Mouse (Mus musculus): Measurements from ENCODE around the gene Mad2l2. TPM values are rescaled to one million over a fixed set of nuclear protein-coding genes. Genes with fewer than 3 reads are reported as not detected.
"Not testable (repeated sequence)": the region's sequence is repeated elsewhere in the genome, so short reads cannot be mapped to it uniquely, and the experiment has no call there.

Mad2l2 gene
- polyA plus RNA-seq, 1 experiment from 2014 or later = 71.7 TPM

DNA sequence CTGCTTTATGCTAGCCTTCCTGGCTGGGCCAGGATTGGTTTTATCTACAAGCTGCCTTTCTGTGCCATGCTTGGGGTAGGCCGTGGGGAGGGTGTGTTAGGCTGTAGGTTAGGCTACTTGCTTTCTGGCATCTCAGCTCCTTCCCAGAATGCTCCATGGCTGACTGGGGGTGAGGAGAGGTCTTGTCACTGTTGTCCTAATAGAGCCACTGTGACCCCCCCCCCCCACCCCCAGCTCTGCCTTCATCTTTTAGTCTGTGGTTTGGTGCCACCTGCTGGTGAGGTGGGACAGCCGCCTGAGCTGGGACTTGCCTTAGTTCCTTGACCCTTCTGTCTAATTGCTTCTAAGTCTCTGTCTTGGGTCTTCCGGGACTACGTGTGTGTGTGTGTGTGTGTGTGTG, 36.8 kb downstream of the Mad2l2 start:
- Histone ChIP-seq H3K9ac (ENCODE audit: low read length) (no peak overlapping the region), H3K4me1 (ENCODE audit: control insufficient read depth, insufficient read depth, low read length) (peaks cover 13% of the 10 kb centered on the region)
- WGBS = 7% methylated on average over 4 of the region's 4 CpGs

DNA sequence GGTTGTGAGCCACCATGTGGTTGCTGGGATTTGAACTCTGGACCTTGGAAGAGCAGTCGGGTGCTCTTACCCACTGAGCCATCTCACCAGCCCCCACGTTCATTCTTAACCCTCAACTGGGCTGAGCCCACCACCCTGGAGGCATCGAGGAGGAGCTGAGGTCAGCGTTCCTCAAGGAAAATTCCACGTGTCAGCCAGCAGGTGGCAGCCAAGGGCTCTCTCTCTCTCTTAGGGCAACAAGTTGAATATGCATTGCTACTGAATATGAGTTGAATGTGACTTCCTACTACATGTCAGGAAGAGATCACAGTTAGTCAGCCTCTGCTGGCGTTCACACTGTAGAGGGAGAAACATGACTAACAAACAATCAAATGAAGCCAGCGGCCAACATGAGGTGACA, 38.1 kb downstream of the Mad2l2 start:
- no peak for ATAC-seq (ENCODE audit: insufficient read depth, low FRiP score, low TSS enrichment)
- 31% methylated on average over 7 of the region's 7 CpGs for WGBS
- no peak overlapping the region for H3K9ac ChIP-seq (ENCODE audit: low read length)

More for the DNA sequence above, 36.8 kb downstream of the Mad2l2 start:
- no peaks in the 10 kb centered on the region for H3K9me3 ChIP-seq (ENCODE audit: control insufficient read depth, low read length)
- DNase-seq (ENCODE audit: low spot score) (peak; percentile 67), ATAC-seq (ENCODE audit: insufficient read depth, low FRiP score, low TSS enrichment) (no peak)
- H3K27ac ChIP-seq (ENCODE audit: low read depth, low read length) = no peak overlapping the region
- peak overlapping the region; percentile 29 for H3K4me2 ChIP-seq (ENCODE audit: low read depth)
- peaks cover 50% of the 10 kb centered on the region for H3K27me3 ChIP-seq (ENCODE audit: control insufficient read depth, insufficient read depth, low read length)
- no peaks in the 10 kb centered on the region for H3K36me3 ChIP-seq (ENCODE audit: control insufficient read depth, insufficient read depth, low read length)
- no peak overlapping the region for H3K4me3 ChIP-seq (ENCODE audit: low read depth, low read length)

DNA sequence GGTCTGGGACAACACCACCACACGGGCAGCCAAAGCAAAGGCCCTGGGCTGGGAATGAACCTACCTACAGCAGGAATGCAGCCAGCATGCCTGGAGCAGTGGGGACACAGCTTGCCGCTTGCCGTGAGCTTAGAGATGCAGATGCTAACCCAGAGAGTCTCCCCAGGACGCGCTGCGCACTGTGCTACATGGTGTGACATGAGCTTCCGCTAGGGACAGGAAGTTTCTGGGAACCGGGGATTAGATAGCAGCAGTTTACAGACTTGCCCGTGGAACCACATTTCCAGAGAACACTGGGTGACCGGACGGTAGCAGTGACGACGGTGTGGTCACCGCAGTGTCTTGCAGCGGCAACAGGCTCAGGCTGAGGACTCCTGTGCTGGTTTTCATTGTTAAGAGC, 39.4 kb downstream of the Mad2l2 start:
- Histone ChIP-seq H3K4me3 (ENCODE audit: low read depth, low read length) (no peak overlapping the region), H3K4me2 (ENCODE audit: low read depth) (no peak overlapping the region), H3K36me3 (ENCODE audit: control insufficient read depth, insufficient read depth, low read length) (no peaks in the 10 kb centered on the region), H3K9ac (ENCODE audit: low read length) (no peak overlapping the region), H3K4me1 (ENCODE audit: control insufficient read depth, insufficient read depth, low read length) (peaks cover 10% of the 10 kb centered on the region), H3K27me3 (ENCODE audit: control insufficient read depth, insufficient read depth, low read length) (peaks cover 39% of the 10 kb centered on the region), H3K9me3 (ENCODE audit: control insufficient read depth, low read length) (no peaks in the 10 kb centered on the region), H3K27ac (ENCODE audit: low read depth, low read length) (no peak overlapping the region)
- 17% methylated on average over 15 of the region's 15 CpGs for WGBS
- DNase-seq (ENCODE audit: low spot score) (no peak), ATAC-seq (ENCODE audit: insufficient read depth, low FRiP score, low TSS enrichment) (no peak)

More for the DNA sequence above, 38.1 kb downstream of the Mad2l2 start:
- Histone ChIP-seq H3K4me3 (ENCODE audit: low read depth, low read length) (no peak overlapping the region), H3K27me3 (ENCODE audit: control insufficient read depth, insufficient read depth, low read length) (peaks cover 45% of the 10 kb centered on the region), H3K4me2 (ENCODE audit: low read depth) (no peak overlapping the region), H3K27ac (ENCODE audit: low read depth, low read length) (no peak overlapping the region), H3K36me3 (ENCODE audit: control insufficient read depth, insufficient read depth, low read length) (no peaks in the 10 kb centered on the region), H3K4me1 (ENCODE audit: control insufficient read depth, insufficient read depth, low read length) (peaks cover 13% of the 10 kb centered on the region), H3K9me3 (ENCODE audit: control insufficient read depth, low read length) (no peaks in the 10 kb centered on the region)
- peak; percentile 73 for DNase-seq (ENCODE audit: low spot score)

DNA sequence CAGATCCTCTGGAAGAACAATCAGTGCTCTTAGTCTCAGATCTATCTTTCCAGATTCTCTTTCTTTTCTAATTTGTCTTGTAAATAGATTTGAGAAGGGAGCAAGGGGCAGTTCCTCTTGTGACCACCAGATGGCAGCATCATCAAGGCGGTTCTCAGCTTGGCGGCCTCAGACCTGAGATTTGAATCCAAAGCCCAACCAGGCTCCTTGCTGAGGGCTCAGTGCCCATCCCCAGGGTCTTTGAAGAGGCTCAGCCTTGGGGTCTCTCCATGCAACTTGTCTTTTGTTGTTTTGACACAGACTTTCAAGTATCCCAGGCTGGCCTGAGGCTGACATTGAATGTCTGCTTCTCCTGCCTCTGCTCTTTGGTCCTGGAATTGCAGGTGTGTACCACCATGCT, 40.7 kb downstream of the Mad2l2 start:
- Histone ChIP-seq H3K27me3 (ENCODE audit: control insufficient read depth, insufficient read depth, low read length) (peaks cover 29% of the 10 kb centered on the region), H3K4me3 (ENCODE audit: low read depth, low read length) (no peak overlapping the region), H3K9me3 (ENCODE audit: control insufficient read depth, low read length) (no peaks in the 10 kb centered on the region), H3K4me2 (ENCODE audit: low read depth) (no peak overlapping the region), H3K36me3 (ENCODE audit: control insufficient read depth, insufficient read depth, low read length) (no peaks in the 10 kb centered on the region), H3K4me1 (ENCODE audit: control insufficient read depth, insufficient read depth, low read length) (peaks cover 9% of the 10 kb centered on the region), H3K27ac (ENCODE audit: low read depth, low read length) (no peak overlapping the region), H3K9ac (ENCODE audit: low read length) (no peak overlapping the region)
- DNase-seq (ENCODE audit: low spot score) (peak; percentile 66), ATAC-seq (ENCODE audit: insufficient read depth, low FRiP score, low TSS enrichment) (no peak)
- 3% methylated on average over 2 of the region's 2 CpGs for WGBS

DNA sequence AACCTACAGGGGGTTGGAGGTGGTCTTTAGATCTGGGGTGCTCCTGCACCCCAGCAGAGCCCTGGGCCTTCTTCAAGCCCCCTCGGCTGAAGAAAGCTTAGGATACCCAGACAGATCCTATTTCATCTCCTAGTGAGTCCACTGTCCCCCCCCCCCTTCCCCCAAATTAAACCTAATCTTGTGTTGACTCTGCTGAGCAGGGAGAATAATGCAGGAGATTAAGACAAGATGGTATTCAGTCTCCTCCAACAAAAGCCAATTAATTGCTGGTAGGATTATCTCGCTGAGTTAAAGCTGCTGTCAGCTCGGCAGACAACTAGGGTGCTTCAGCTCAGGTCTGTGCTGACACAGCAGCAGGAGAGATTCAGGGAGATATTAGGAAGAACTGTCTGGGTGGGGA, 41.1 kb downstream of the Mad2l2 start:
- H3K9me3 ChIP-seq (ENCODE audit: control insufficient read depth, low read length) = no peaks in the 10 kb centered on the region
- no peak overlapping the region for H3K4me2 ChIP-seq (ENCODE audit: low read depth)
- H3K36me3 ChIP-seq (ENCODE audit: control insufficient read depth, insufficient read depth, low read length) = no peaks in the 10 kb centered on the region
- H3K27ac ChIP-seq (ENCODE audit: low read depth, low read length) = no peak overlapping the region
- ATAC-seq (ENCODE audit: insufficient read depth, low FRiP score, low TSS enrichment) (no peak), DNase-seq (ENCODE audit: low spot score) (no peak)
- no peak overlapping the region for H3K4me3 ChIP-seq (ENCODE audit: low read depth, low read length)
- peaks cover 7% of the 10 kb centered on the region for H3K4me1 ChIP-seq (ENCODE audit: control insufficient read depth, insufficient read depth, low read length)
- WGBS = 68% methylated on average over 3 of the region's 3 CpGs
- H3K9ac ChIP-seq (ENCODE audit: low read length) = no peak overlapping the region
- peaks cover 25% of the 10 kb centered on the region for H3K27me3 ChIP-seq (ENCODE audit: control insufficient read depth, insufficient read depth, low read length)

DNA sequence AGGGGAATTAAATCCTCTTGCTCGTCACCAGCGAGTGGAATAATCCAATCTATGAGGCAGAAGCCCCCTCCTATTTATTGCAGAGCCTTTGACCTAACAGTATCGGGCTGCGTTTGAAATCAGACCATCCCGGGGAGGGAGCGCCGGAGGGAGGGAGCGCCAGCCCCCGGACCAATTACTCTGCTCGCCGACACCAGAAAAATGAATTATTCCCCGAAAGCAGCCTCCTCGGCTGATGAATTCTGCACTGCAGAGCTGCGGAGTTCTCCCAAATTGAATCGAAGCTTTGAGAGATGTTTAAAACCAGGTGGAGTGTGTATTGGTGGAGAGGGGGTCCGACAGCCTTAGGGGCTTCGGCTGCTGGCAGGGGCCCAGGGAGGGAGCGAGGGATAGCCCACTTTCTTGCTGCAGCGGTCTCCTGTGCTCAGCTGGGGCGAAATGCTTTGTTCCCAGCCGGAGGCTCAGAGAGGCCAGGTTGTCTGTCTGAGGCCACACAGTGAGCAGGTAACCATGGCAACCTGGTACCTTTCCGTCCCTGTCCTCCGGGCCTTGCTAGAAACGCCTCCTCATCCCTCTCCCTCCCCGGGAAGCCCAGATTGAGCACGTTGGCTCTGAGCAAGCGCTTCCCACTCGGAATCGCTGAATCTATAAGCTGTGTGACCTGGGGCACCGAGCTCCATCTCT, 43.8 kb downstream of the Mad2l2 start:
- Histone ChIP-seq H3K36me3 (ENCODE audit: control insufficient read depth, insufficient read depth, low read length) (no peaks in the 10 kb centered on the region), H3K9me3 (ENCODE audit: control insufficient read depth, low read length) (no peaks in the 10 kb centered on the region), H3K27ac (ENCODE audit: low read depth, low read length) (peak overlapping the region; percentile 51; the same call in 1 of the 2 replicates), H3K4me3 (ENCODE audit: low read depth, low read length) (0 out of 2 replicates have a peak overlapping the region, but pooled peaks have one; percentile 5), H3K9ac (ENCODE audit: low read length) (peak overlapping the region; percentile 50), H3K4me1 (ENCODE audit: control insufficient read depth, insufficient read depth, low read length) (no peaks in the 10 kb centered on the region; the same call in 1 of the 2 replicates), H3K4me2 (ENCODE audit: low read depth) (peak overlapping the region; percentile 34), H3K27me3 (ENCODE audit: control insufficient read depth, insufficient read depth, low read length) (peaks cover 18% of the 10 kb centered on the region)
- under 1% methylated on average over 30 of the region's 30 CpGs for WGBS
- ATAC-seq (ENCODE audit: insufficient read depth, low FRiP score, low TSS enrichment) (peak; percentile 24; the same call in 1 of the 2 replicates), DNase-seq (ENCODE audit: low spot score) (peak; percentile 61)

DNA sequence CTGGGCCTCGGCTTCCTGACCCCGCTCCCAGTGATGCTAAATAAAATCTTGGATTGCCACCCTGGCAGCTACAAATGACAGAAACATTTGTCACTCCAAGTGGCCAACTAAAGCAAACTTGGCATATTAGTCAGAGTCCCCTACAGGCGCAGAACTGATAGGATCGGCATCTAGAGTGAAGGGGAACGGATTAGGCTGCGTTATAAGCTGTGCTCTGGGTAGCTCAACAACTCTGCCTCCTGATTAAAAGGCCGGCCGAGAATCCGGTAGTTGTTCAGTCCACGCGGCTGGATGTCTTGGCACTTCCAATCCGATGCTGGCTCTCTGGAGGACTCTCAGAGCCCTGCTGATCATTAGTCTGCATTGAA, 44.3 kb downstream of the Mad2l2 start:
- H3K36me3 ChIP-seq (ENCODE audit: control insufficient read depth, insufficient read depth, low read length) = no peaks in the 10 kb centered on the region
- no peak for DNase-seq (ENCODE audit: low spot score)
- 15% methylated on average over 12 of the region's 12 CpGs for WGBS
- H3K27ac ChIP-seq (ENCODE audit: low read depth, low read length) = no peak overlapping the region
- no peaks in the 10 kb centered on the region for H3K9me3 ChIP-seq (ENCODE audit: control insufficient read depth, low read length)
- ATAC-seq (ENCODE audit: insufficient read depth, low FRiP score, low TSS enrichment) = no peak
- peaks cover 18% of the 10 kb centered on the region for H3K27me3 ChIP-seq (ENCODE audit: control insufficient read depth, insufficient read depth, low read length)
- no peak overlapping the region for H3K4me3 ChIP-seq (ENCODE audit: low read depth, low read length)
- no peak overlapping the region for H3K4me2 ChIP-seq (ENCODE audit: low read depth)
- no peak overlapping the region for H3K9ac ChIP-seq (ENCODE audit: low read length)
- H3K4me1 ChIP-seq (ENCODE audit: control insufficient read depth, insufficient read depth, low read length) = no peaks in the 10 kb centered on the region; the same call in 1 of the 2 replicates

DNA sequence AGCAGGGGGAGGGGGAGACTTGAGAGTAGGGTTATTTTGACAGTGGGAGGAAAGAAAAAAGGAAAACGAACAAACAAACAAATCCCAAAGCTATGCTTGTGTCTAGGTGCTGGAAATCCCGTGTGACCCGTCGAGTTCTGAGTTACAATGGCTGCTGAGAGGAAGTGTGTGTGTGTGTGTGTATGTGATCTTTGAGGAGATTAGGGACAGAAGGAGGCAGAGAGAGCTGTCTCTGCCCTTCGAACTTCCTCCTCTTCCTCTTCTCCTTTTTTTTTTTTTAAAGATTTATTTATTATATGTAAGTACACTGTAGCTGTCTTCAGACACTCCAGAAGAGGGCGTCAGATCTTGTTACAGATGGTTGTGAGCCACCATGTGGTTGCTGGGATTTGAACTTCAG, 46.4 kb downstream of the Mad2l2 start:
- H3K27me3 ChIP-seq (ENCODE audit: control insufficient read depth, insufficient read depth, low read length) = peaks cover 15% of the 10 kb centered on the region
- ATAC-seq (ENCODE audit: insufficient read depth, low FRiP score, low TSS enrichment); H3K36me3 ChIP-seq (ENCODE audit: control insufficient read depth, insufficient read depth, low read length); H3K9ac ChIP-seq (ENCODE audit: low read length); H3K9me3 ChIP-seq (ENCODE audit: control insufficient read depth, low read length); DNase-seq (ENCODE audit: low spot score); H3K4me2 ChIP-seq (ENCODE audit: low read depth); H3K4me1 ChIP-seq (ENCODE audit: control insufficient read depth, insufficient read depth, low read length); H3K27ac ChIP-seq (ENCODE audit: low read depth, low read length); H3K4me3 ChIP-seq (ENCODE audit: low read depth, low read length): not testable (repeated sequence)
- WGBS = 79% methylated on average over 5 of the region's 6 CpGs

DNA sequence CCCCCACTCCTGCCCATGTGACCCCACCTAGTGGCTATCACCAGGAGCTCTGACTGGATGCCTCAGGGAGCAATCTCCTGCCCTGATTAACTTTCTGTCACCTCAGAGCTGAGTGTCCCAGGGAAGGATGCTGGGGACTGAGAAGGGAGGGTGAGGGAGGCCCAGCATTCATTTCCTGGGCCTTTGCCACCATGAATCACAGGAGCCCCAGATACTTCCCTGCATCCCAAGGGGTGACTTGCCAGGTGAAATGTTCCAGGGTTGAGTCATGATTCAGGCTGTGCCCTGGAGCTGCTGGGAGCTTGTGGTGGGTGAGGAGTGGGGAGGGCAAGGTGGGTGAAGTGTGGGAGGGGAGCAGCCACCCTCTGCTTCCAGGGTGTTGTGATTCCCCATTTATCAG, 47.5 kb downstream of the Mad2l2 start:
- ATAC-seq (ENCODE audit: insufficient read depth, low FRiP score, low TSS enrichment) (no peak), DNase-seq (ENCODE audit: low spot score) (no peak)
- Histone ChIP-seq H3K36me3 (ENCODE audit: control insufficient read depth, insufficient read depth, low read length) (no peaks in the 10 kb centered on the region), H3K4me2 (ENCODE audit: low read depth) (no peak overlapping the region), H3K27me3 (ENCODE audit: control insufficient read depth, insufficient read depth, low read length) (peaks cover 13% of the 10 kb centered on the region), H3K4me1 (ENCODE audit: control insufficient read depth, insufficient read depth, low read length) (no peaks in the 10 kb centered on the region; the same call in 1 of the 2 replicates), H3K27ac (ENCODE audit: low read depth, low read length) (no peak overlapping the region), H3K9me3 (ENCODE audit: control insufficient read depth, low read length) (no peaks in the 10 kb centered on the region), H3K4me3 (ENCODE audit: low read depth, low read length) (no peak overlapping the region), H3K9ac (ENCODE audit: low read length) (no peak overlapping the region)

All from neural tube, embryonic 11.5 days (tissue).